Mouse (Mus musculus): ENCODE data around the gene Ssr4. TPM values are rescaled to one million over a fixed set of nuclear protein-coding genes. Genes with fewer than 3 reads are reported as not detected.

Ssr4 gene
- polyA plus RNA-seq, 1 experiment from 2014 or later: 143 TPM

GRCm38 (mm10) chrX:73823747-73824146, 36.9 kb downstream of the Ssr4 start:
- Histone ChIP-seq H3K9ac (peak overlapping the region; percentile 69), H3K4me1 (replicated peaks) (peaks cover 17% of the 10 kb centered on the region; the same call in 1 of the 2 replicates), H3K9me3 (no peaks in the 10 kb centered on the region), H3K4me3 (peak overlapping the region; percentile 69), H3K4me2 (peak overlapping the region; percentile 69), H3K27ac (replicated peaks) (peak overlapping the region; percentile 93; the same call in 1 of the 2 replicates), H3K36me3 (no peaks in the 10 kb centered on the region), H3K27me3 (no peaks in the 10 kb centered on the region)
- ATAC-seq (ENCODE audit: low FRiP score, low read depth): peak; percentile 40
- 33% methylated on average over 17 of the region's 17 CpGs for WGBS

- ATAC-seq (ENCODE audit: low FRiP score, low read depth): peak; percentile 89
- Histone ChIP-seq H3K36me3 (no peaks in the 10 kb centered on the region), H3K27me3 (no peaks in the 10 kb centered on the region), H3K27ac (replicated peaks) (peak within 1 kb of the TSS; percentile 93), H3K4me3 (peak within 1 kb of the TSS; percentile 69), H3K4me1 (replicated peaks) (peaks cover 17% of the 10 kb centered on the region; the same call in 1 of the 2 replicates), H3K4me2 (peak within 1 kb of the TSS; percentile 69), H3K9ac (peak within 1 kb of the TSS; percentile 69), H3K9me3 (no peaks in the 10 kb centered on the region)
- WGBS: 16% methylated on average over 58 of the region's 84 CpGs
Observed at GRCm38 (mm10) chrX:73824185-73825151, 37.6 kb downstream of the Ssr4 start, which contains the start of gene Pdzd4. Gene Pdzd4, minus strand, starts transcription at chrX:73824969.

GRCm38 (mm10) chrX:73835731-73836130, 48.9 kb downstream of the Ssr4 start:
- no peak overlapping the region for H3K27ac ChIP-seq (replicated peaks)
- no peaks in the 10 kb centered on the region for H3K4me1 ChIP-seq (replicated peaks)
- no peaks in the 10 kb centered on the region for H3K9me3 ChIP-seq
- ATAC-seq (ENCODE audit: low FRiP score, low read depth): no peak
- H3K9ac ChIP-seq: no peak overlapping the region
- H3K36me3 ChIP-seq: no peaks in the 10 kb centered on the region
- no peak overlapping the region for H3K4me3 ChIP-seq
- 90% methylated on average over 1 of the region's 1 CpGs for WGBS
- no peaks in the 10 kb centered on the region for H3K27me3 ChIP-seq
- H3K4me2 ChIP-seq: no peak overlapping the region

- Histone ChIP-seq H3K4me3 (no peak overlapping the region), H3K9me3 (no peaks in the 10 kb centered on the region), H3K27me3 (no peaks in the 10 kb centered on the region), H3K4me2 (no peak overlapping the region), H3K27ac (replicated peaks) (no peak overlapping the region), H3K4me1 (replicated peaks) (no peaks in the 10 kb centered on the region), H3K9ac (no peak overlapping the region), H3K36me3 (no peaks in the 10 kb centered on the region)
- no peak for ATAC-seq (ENCODE audit: low FRiP score, low read depth)
- WGBS: 87% methylated on average over 3 of the region's 3 CpGs
Observed at GRCm38 (mm10) chrX:73836691-73837090, 49.9 kb downstream of the Ssr4 start.

Other genes starting within 250 kb of the Ssr4 start
- gene Dusp9, start 147.6 kb upstream of the Ssr4 start, polyA plus RNA-seq (2015; fragmentation: Nextera tagmentation; extraction: Ambion mirVana): 0.82 and 1.0 TPM in 2 replicates
- 162 and 175 TPM in 2 replicates for gene Pnck, start 126.9 kb upstream of the Ssr4 start, polyA plus RNA-seq (2015; fragmentation: Nextera tagmentation; extraction: Ambion mirVana)
- 6.7 and 7.0 TPM in 2 replicates for gene Slc6a8, start 113.9 kb upstream of the Ssr4 start, polyA plus RNA-seq (2015; fragmentation: Nextera tagmentation; extraction: Ambion mirVana)
- gene Bcap31, start 70.9 kb upstream of the Ssr4 start, polyA plus RNA-seq (2015; fragmentation: Nextera tagmentation; extraction: Ambion mirVana): 134 and 137 TPM in 2 replicates
- 12.9 and 13.9 TPM in 2 replicates for gene Abcd1, start 70.4 kb upstream of the Ssr4 start, polyA plus RNA-seq (2015; fragmentation: Nextera tagmentation; extraction: Ambion mirVana)
- 0.79 and 1.1 TPM in 2 replicates for gene Plxnb3, start 29.9 kb upstream of the Ssr4 start, polyA plus RNA-seq (2015; fragmentation: Nextera tagmentation; extraction: Ambion mirVana)
- 1.4 and 1.9 TPM in 2 replicates for gene Srpk3, start 12.6 kb upstream of the Ssr4 start, polyA plus RNA-seq (2015; fragmentation: Nextera tagmentation; extraction: Ambion mirVana)
- gene Idh3g, start 131 bp upstream of the Ssr4 start, polyA plus RNA-seq (2015; fragmentation: Nextera tagmentation; extraction: Ambion mirVana): 252 and 268 TPM in 2 replicates
- gene Pdzd4, start 37.9 kb downstream of the Ssr4 start, polyA plus RNA-seq (2015; fragmentation: Nextera tagmentation; extraction: Ambion mirVana): 4.5 and 4.7 TPM in 2 replicates
- gene Avpr2, start 105.1 kb downstream of the Ssr4 start, polyA plus RNA-seq (2015; fragmentation: Nextera tagmentation; extraction: Ambion mirVana): 0.17 and 0.18 TPM in 2 replicates
- gene L1cam, start 109.1 kb downstream of the Ssr4 start, polyA plus RNA-seq (2015; fragmentation: Nextera tagmentation; extraction: Ambion mirVana): 85.5 and 126 TPM in 2 replicates
- gene Arhgap4, start 134.8 kb downstream of the Ssr4 start, polyA plus RNA-seq (2015; fragmentation: Nextera tagmentation; extraction: Ambion mirVana): 3.5 and 3.6 TPM in 2 replicates
- gene Naa10, start 134.9 kb downstream of the Ssr4 start, polyA plus RNA-seq (2015; fragmentation: Nextera tagmentation; extraction: Ambion mirVana): 93.3 and 98.4 TPM in 2 replicates
- 13.3 and 14.1 TPM in 2 replicates for gene Renbp, start 143.8 kb downstream of the Ssr4 start, polyA plus RNA-seq (2015; fragmentation: Nextera tagmentation; extraction: Ambion mirVana)
- 46.4 and 47.1 TPM in 2 replicates for gene Hcfc1, start 179.3 kb downstream of the Ssr4 start, polyA plus RNA-seq (2015; fragmentation: Nextera tagmentation; extraction: Ambion mirVana)
- 44.0 and 45.9 TPM in 2 replicates for gene Irak1, start 236.9 kb downstream of the Ssr4 start, polyA plus RNA-seq (2015; fragmentation: Nextera tagmentation; extraction: Ambion mirVana)